Mouse (Mus musculus): Measurements from ENCODE around the gene Aaed1. TPM values are rescaled to one million over a fixed set of nuclear protein-coding genes. Genes with fewer than 3 reads are reported as not detected.
"Not testable (repeated sequence)": the region's sequence is repeated elsewhere in the genome, so short reads cannot be mapped to it uniquely, and the experiment has no call there.

Gene Aaed1
- polyA plus RNA-seq, 1 experiment from 2014 or later, result 41.3 TPM

GRCm38 (mm10) chr13:64259903-64260302 lies 52.6 kb downstream of the Aaed1 start:
- WGBS, result 94% methylated on average over 7 of the region's 7 CpGs
- no peaks in the 10 kb centered on the region for H3K4me1 ChIP-seq (replicated peaks)

GRCm38 (mm10) chr13:64258516-64258821 lies 54.0 kb downstream of the Aaed1 start:
- no peaks in the 10 kb centered on the region for H3K9me3 ChIP-seq
- no peak overlapping the region for H3K27ac ChIP-seq
- no peaks in the 10 kb centered on the region for H3K27me3 ChIP-seq (replicated peaks)
- no peak for ATAC-seq
- H3K9ac ChIP-seq, result no peak overlapping the region
- no peaks in the 10 kb centered on the region for H3K36me3 ChIP-seq
- no peaks in the 10 kb centered on the region for H3K4me1 ChIP-seq (replicated peaks)
- WGBS, result 79% methylated on average over 4 of the region's 4 CpGs
- no peak overlapping the region for H3K4me2 ChIP-seq (replicated peaks)
- H3K4me3 ChIP-seq (replicated peaks), result no peak overlapping the region

More at GRCm38 (mm10) chr13:64259903-64260302, 52.6 kb downstream of the Aaed1 start:
- Histone ChIP-seq H3K9ac (no peak overlapping the region), H3K27me3 (replicated peaks) (no peaks in the 10 kb centered on the region), H3K4me2 (replicated peaks) (no peak overlapping the region), H3K36me3 (no peaks in the 10 kb centered on the region), H3K9me3 (no peaks in the 10 kb centered on the region), H3K27ac (no peak overlapping the region), H3K4me3 (replicated peaks) (no peak overlapping the region)
- ATAC-seq, result no peak

GRCm38 (mm10) chr13:64257814-64258515 lies 54.5 kb downstream of the Aaed1 start:
- H3K4me2 ChIP-seq (replicated peaks), result no peak overlapping the region
- no peaks in the 10 kb centered on the region for H3K27me3 ChIP-seq (replicated peaks)
- no peaks in the 10 kb centered on the region for H3K4me1 ChIP-seq (replicated peaks)
- WGBS, result 48% methylated on average over 5 of the region's 5 CpGs
- no peak overlapping the region for H3K27ac ChIP-seq
- no peak overlapping the region for H3K9ac ChIP-seq
- H3K9me3 ChIP-seq, result no peaks in the 10 kb centered on the region
- H3K4me3 ChIP-seq (replicated peaks), result no peak overlapping the region
- H3K36me3 ChIP-seq, result no peaks in the 10 kb centered on the region
- no peak for ATAC-seq

- no peak for ATAC-seq
- Histone ChIP-seq H3K4me2 (replicated peaks) (no peak overlapping the region), H3K9me3 (no peaks in the 10 kb centered on the region)
These were observed 55.3 kb downstream of the Aaed1 start for GRCm38 (mm10) chr13:64257010-64257813.

GRCm38 (mm10) chr13:64254185-64254584 lies 58.3 kb downstream of the Aaed1 start:
- not testable (repeated sequence) for H3K4me3 ChIP-seq (replicated peaks); H3K36me3 ChIP-seq; H3K27me3 ChIP-seq (replicated peaks); H3K4me2 ChIP-seq (replicated peaks); H3K4me1 ChIP-seq (replicated peaks); H3K9me3 ChIP-seq; H3K9ac ChIP-seq; H3K27ac ChIP-seq; ATAC-seq
- 81% methylated on average over 11 of the region's 11 CpGs for WGBS

More at GRCm38 (mm10) chr13:64257010-64257813, 55.3 kb downstream of the Aaed1 start:
- Histone ChIP-seq H3K9ac (no peak overlapping the region), H3K36me3 (no peaks in the 10 kb centered on the region), H3K4me1 (replicated peaks) (no peaks in the 10 kb centered on the region), H3K27me3 (replicated peaks) (no peaks in the 10 kb centered on the region), H3K27ac (no peak overlapping the region), H3K4me3 (replicated peaks) (no peak overlapping the region)
- WGBS, result 73% methylated on average over 12 of the region's 12 CpGs

- Histone ChIP-seq H3K4me2 (replicated peaks) (no peak overlapping the region), H3K9ac (no peak overlapping the region), H3K36me3 (no peaks in the 10 kb centered on the region), H3K9me3 (no peaks in the 10 kb centered on the region), H3K4me3 (replicated peaks) (no peak overlapping the region), H3K27ac (no peak overlapping the region), H3K27me3 (replicated peaks) (no peaks in the 10 kb centered on the region), H3K4me1 (replicated peaks) (no peaks in the 10 kb centered on the region)
- no peak for ATAC-seq
These were observed 58.8 kb downstream of the Aaed1 start for GRCm38 (mm10) chr13:64253697-64254096.

GRCm38 (mm10) chr13:64252147-64252546 lies 60.4 kb downstream of the Aaed1 start:
- WGBS, result 60% methylated on average over 5 of the region's 5 CpGs
- H3K9me3 ChIP-seq, result no peaks in the 10 kb centered on the region
- no peak for ATAC-seq
- H3K27me3 ChIP-seq (replicated peaks), result no peaks in the 10 kb centered on the region
- H3K27ac ChIP-seq, result no peak overlapping the region
- H3K9ac ChIP-seq, result no peak overlapping the region
- peaks cover 4% of the 10 kb centered on the region for H3K4me1 ChIP-seq (replicated peaks)
- no peaks in the 10 kb centered on the region for H3K36me3 ChIP-seq
- H3K4me2 ChIP-seq (replicated peaks), result no peak overlapping the region
- no peak overlapping the region for H3K4me3 ChIP-seq (replicated peaks)

- Histone ChIP-seq H3K27ac (no peak overlapping the region), H3K4me2 (replicated peaks) (no peak overlapping the region)
- WGBS, result 8% methylated on average over 1 of the region's 1 CpGs
These were observed 62.1 kb downstream of the Aaed1 start for GRCm38 (mm10) chr13:64250363-64250762.

GRCm38 (mm10) chr13:64248775-64249524 lies 63.6 kb downstream of the Aaed1 start:
- H3K4me3 ChIP-seq (replicated peaks), result peak overlapping the region; percentile 58
- peak overlapping the region; percentile 19; the same call in 1 of the 2 replicates for H3K27ac ChIP-seq
- H3K4me2 ChIP-seq (replicated peaks), result peak overlapping the region; percentile 90
- H3K4me1 ChIP-seq (replicated peaks), result peaks cover 4% of the 10 kb centered on the region
- H3K36me3 ChIP-seq, result no peaks in the 10 kb centered on the region
- H3K9me3 ChIP-seq, result no peaks in the 10 kb centered on the region
- no peaks in the 10 kb centered on the region for H3K27me3 ChIP-seq (replicated peaks)
- 8% methylated on average over 22 of the region's 22 CpGs for WGBS
- H3K9ac ChIP-seq, result peak overlapping the region; percentile 67
- ATAC-seq, result peak; percentile 89

More at GRCm38 (mm10) chr13:64250363-64250762, 62.1 kb downstream of the Aaed1 start:
- ATAC-seq, result no peak
- H3K4me1 ChIP-seq (replicated peaks), result peaks cover 4% of the 10 kb centered on the region
- H3K36me3 ChIP-seq, result no peaks in the 10 kb centered on the region
- H3K4me3 ChIP-seq (replicated peaks), result no peak overlapping the region
- no peak overlapping the region for H3K9ac ChIP-seq
- no peaks in the 10 kb centered on the region for H3K9me3 ChIP-seq
- H3K27me3 ChIP-seq (replicated peaks), result no peaks in the 10 kb centered on the region

- H3K9ac ChIP-seq, result peak overlapping the region; percentile 67
- H3K4me1 ChIP-seq (replicated peaks), result peaks cover 4% of the 10 kb centered on the region
- 2% methylated on average over 24 of the region's 24 CpGs for WGBS
- H3K4me2 ChIP-seq (replicated peaks), result peak overlapping the region; percentile 90
- H3K36me3 ChIP-seq, result no peaks in the 10 kb centered on the region
- peak overlapping the region; percentile 58 for H3K4me3 ChIP-seq (replicated peaks)
- H3K27me3 ChIP-seq (replicated peaks), result no peaks in the 10 kb centered on the region
- H3K27ac ChIP-seq, result peak overlapping the region; percentile 19; the same call in 1 of the 2 replicates
- no peaks in the 10 kb centered on the region for H3K9me3 ChIP-seq
- peak; percentile 97 for ATAC-seq
These were observed 64.2 kb downstream of the Aaed1 start for GRCm38 (mm10) chr13:64248161-64248774.

- Histone ChIP-seq H3K9me3 (no peaks in the 10 kb centered on the region), H3K4me2 (replicated peaks) (no peak overlapping the region), H3K36me3 (no peaks in the 10 kb centered on the region), H3K27ac (no peak overlapping the region), H3K9ac (no peak overlapping the region), H3K4me3 (replicated peaks) (no peak overlapping the region), H3K4me1 (replicated peaks) (peaks cover 4% of the 10 kb centered on the region), H3K27me3 (replicated peaks) (no peaks in the 10 kb centered on the region)
- WGBS, result 80% methylated on average over 12 of the region's 12 CpGs
- ATAC-seq, result no peak
These were observed 66.4 kb downstream of the Aaed1 start for GRCm38 (mm10) chr13:64246106-64246505.
